Mouse (Mus musculus): ENCODE measurements around the gene Pdzd4. TPM values are rescaled to one million over a fixed set of nuclear protein-coding genes. Genes with fewer than 3 reads are reported as not detected.

The Pdzd4 gene
- polyA plus RNA-seq (2015; fragmentation: Illumina TruSeq; extraction: RNeasy Lipid Tissue Mini Kit (QIAGEN cat#74804); ENCODE audit: insufficient read depth, low replicate concordance), result 2.9 TPM

DNA sequence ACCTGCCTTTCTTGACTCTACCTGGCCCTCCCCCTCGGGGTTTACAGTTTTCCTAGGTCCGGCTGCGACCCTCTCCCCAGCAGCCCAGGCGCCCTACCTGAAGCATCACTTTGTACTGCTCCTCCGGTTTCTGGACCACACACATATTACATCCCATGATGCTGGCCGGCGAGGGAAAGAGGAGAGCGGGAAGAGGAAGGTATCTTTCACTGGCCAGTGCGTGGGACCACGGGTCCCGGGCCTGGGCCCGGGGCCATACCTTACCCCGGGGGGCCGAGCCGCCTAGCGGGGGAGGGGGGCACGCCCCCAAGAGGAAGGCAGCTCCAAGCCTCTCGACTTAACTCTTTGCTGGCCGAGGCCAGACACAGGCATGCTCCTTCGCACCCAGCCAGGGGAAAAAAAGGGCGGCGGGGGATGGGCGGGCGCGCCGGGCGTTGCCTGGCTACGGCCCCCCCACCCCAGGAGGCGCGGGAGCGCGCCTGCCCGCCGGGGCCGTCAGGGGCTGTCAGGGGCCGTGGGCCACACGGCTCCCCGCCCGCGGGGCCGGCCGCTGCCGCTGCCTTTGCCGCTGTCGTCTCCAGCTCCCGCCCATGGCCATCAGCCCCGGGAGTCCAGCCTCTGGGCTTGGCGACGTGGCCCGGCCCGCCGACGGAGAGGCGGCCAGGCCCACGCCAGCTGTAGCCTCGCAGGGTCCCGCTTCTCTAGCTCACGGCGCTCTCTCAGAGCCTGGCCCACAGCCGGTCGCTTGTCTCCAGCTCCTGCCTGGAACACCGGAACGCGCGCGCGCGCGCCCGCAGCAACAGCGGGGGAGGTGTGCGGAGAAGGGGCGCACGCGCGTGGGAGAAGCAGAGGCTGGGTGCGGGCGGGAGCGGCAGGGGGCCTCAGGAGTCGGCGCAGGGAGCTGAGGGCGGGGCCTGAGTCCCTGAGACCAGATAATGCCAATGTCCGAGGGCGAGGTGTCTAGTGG lies at the start of gene Pdzd4:
Gene Pdzd4 (minus strand): TSS at position 785 of the 967 bp plus-strand sequence.

DNA sequence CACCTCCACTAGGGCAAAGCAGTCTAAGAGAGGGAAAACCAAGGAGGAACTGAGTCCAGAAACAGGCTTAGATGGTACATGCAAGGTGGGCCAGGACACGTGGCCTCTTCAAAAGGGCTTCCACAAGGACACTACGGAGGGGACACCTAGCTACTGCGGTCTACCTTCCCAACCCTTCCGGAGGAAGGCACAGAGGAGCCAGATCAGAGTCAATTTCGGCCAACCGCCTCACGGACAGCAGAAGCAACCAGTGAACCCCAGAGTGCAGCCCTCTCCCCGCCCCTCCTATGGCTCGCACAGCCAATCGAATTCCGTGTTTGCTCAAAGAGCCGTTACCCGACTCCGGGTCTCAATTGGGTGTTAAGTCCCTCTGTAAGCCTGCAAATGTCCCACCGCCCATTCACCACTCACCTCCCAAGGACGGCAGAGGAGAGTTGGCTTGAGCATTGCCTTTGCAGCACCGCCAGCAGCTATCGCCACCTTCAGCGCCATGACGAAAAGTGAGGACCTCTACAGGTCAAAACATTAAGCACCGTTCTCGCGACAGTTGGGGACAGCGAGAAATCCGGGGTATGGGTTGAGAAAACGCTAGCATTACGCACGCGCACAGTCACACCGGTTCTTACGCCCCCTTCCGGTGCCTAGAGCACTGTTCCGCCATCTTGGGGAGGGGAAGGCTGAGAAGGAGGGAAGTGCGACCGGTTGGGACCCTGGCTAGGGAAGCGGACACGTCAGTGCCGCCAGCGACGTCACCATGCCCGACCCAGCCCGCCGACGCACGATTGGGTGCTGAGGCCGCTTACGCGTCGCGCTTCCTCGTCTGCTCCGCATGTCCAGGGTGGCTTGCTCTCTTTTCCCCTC lies 38.2 kb downstream of the Pdzd4 start, which contains the start of the genes Idh3g and Ssr4:
Gene Idh3g (minus strand): TSS at position 534 of the 861 bp plus-strand sequence.
Gene Ssr4 (plus strand): TSS at position 665 of the 861 bp plus-strand sequence.

DNA sequence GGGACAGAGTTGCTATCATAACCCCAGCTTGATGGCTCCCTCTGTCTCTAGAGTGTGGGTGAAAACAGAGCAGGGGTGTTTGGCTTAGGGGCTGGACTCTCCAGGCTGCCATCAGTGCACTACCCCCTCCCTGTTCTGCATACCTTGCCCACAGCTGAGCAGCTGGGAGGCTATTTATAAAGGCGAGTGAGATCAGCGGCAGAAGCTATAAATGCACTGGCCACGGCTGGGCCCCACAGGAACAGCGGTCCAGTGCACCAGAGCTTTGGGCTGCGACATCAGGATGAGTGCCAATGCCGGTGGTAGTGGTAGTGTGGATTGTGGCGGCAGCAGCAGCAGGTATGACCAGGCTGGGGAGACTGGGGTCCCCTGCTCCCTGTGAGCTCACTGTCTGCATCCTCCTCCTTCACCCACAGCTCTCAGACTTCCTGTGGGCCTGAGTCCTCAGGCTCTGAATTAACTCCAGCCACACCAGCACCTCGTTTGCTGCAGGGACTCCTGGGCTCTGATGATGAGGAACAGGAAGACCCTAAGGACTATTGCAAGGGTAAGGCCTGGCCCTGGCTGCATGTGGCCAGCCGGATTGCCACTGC lies 50.5 kb downstream of the Pdzd4 start, which contains the start of gene Srpk3:
Gene Srpk3 (plus strand): TSS at position 238 of the 593 bp plus-strand sequence.

DNA sequence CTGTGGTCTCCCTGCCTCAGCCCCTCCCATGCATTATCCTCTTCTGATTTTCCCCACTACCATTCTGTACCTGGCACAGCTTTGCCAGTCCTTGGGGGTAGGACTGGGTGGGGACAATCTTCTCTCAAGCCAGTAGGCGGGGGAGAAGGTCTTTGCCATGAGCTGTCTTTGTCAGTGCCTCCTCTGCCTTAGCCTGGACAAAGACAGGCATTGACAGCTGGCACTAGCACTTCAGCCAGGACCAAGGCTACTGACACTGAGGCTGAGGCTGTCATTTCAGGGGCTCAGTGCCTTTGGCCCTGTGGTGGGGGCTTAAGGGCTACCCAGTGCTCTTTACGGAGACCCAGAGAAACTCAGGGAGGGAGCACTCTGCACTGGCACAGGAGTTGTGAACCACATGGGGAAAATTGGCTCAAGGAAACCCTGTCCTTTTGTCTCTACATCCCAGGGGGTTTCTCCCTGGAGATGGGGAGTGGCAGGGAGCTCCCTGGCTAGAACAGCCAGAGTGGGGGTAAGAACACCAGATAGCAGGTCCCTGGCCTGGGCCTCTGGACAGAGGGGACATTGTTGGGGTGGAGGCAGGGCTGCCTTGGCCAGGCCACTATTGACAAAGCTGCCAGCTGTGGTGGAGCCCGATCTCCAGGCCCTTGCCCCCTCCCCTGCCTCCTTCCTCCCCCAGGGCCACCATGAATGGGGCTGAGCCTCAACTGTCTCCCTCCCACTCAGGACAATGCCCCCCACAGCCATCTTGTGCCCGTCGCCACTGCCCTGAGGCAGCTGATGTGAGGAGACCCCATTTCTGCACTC lies 68.2 kb downstream of the Pdzd4 start, which contains the start of gene Plxnb3:
Gene Plxnb3 (plus strand): TSS at position 757 of the 807 bp plus-strand sequence.

Other genes starting within 250 kb of the Pdzd4 start
- 0.32 TPM for gene Dusp9, start 185.6 kb downstream of the Pdzd4 start, polyA plus RNA-seq (2015; fragmentation: Illumina TruSeq; extraction: RNeasy Lipid Tissue Mini Kit (QIAGEN cat#74804); ENCODE audit: insufficient read depth, low replicate concordance)
- 1.4 TPM for gene Pnck, start 164.9 kb downstream of the Pdzd4 start, polyA plus RNA-seq (2015; fragmentation: Illumina TruSeq; extraction: RNeasy Lipid Tissue Mini Kit (QIAGEN cat#74804); ENCODE audit: insufficient read depth, low replicate concordance)
- gene Slc6a8, start 151.8 kb downstream of the Pdzd4 start, polyA plus RNA-seq (2015; fragmentation: Illumina TruSeq; extraction: RNeasy Lipid Tissue Mini Kit (QIAGEN cat#74804); ENCODE audit: insufficient read depth, low replicate concordance), result 6.1 TPM
- 219 TPM for gene Bcap31, start 108.8 kb downstream of the Pdzd4 start, polyA plus RNA-seq (2015; fragmentation: Illumina TruSeq; extraction: RNeasy Lipid Tissue Mini Kit (QIAGEN cat#74804); ENCODE audit: insufficient read depth, low replicate concordance)
- gene Abcd1, start 108.4 kb downstream of the Pdzd4 start, polyA plus RNA-seq (2015; fragmentation: Illumina TruSeq; extraction: RNeasy Lipid Tissue Mini Kit (QIAGEN cat#74804); ENCODE audit: insufficient read depth, low replicate concordance), result 30.5 TPM
- 0.32 TPM for gene Plxnb3, start 67.9 kb downstream of the Pdzd4 start, polyA plus RNA-seq (2015; fragmentation: Illumina TruSeq; extraction: RNeasy Lipid Tissue Mini Kit (QIAGEN cat#74804); ENCODE audit: insufficient read depth, low replicate concordance)
- 65.4 TPM for gene Srpk3, start 50.6 kb downstream of the Pdzd4 start, polyA plus RNA-seq (2015; fragmentation: Illumina TruSeq; extraction: RNeasy Lipid Tissue Mini Kit (QIAGEN cat#74804); ENCODE audit: insufficient read depth, low replicate concordance)
- 132 TPM for gene Idh3g, start 38.1 kb downstream of the Pdzd4 start, polyA plus RNA-seq (2015; fragmentation: Illumina TruSeq; extraction: RNeasy Lipid Tissue Mini Kit (QIAGEN cat#74804); ENCODE audit: insufficient read depth, low replicate concordance)
- 171 TPM for gene Ssr4, start 37.9 kb downstream of the Pdzd4 start, polyA plus RNA-seq (2015; fragmentation: Illumina TruSeq; extraction: RNeasy Lipid Tissue Mini Kit (QIAGEN cat#74804); ENCODE audit: insufficient read depth, low replicate concordance)
- gene Avpr2, start 67.1 kb upstream of the Pdzd4 start, polyA plus RNA-seq (2015; fragmentation: Illumina TruSeq; extraction: RNeasy Lipid Tissue Mini Kit (QIAGEN cat#74804); ENCODE audit: insufficient read depth, low replicate concordance), result not detected
- gene L1cam, start 71.1 kb upstream of the Pdzd4 start, polyA plus RNA-seq (2015; fragmentation: Illumina TruSeq; extraction: RNeasy Lipid Tissue Mini Kit (QIAGEN cat#74804); ENCODE audit: insufficient read depth, low replicate concordance), result 9.2 TPM
- 171 TPM for gene Arhgap4, start 96.9 kb upstream of the Pdzd4 start, polyA plus RNA-seq (2015; fragmentation: Illumina TruSeq; extraction: RNeasy Lipid Tissue Mini Kit (QIAGEN cat#74804); ENCODE audit: insufficient read depth, low replicate concordance)
- 54.0 TPM for gene Naa10, start 97.0 kb upstream of the Pdzd4 start, polyA plus RNA-seq (2015; fragmentation: Illumina TruSeq; extraction: RNeasy Lipid Tissue Mini Kit (QIAGEN cat#74804); ENCODE audit: insufficient read depth, low replicate concordance)
- 19.0 TPM for gene Renbp, start 105.9 kb upstream of the Pdzd4 start, polyA plus RNA-seq (2015; fragmentation: Illumina TruSeq; extraction: RNeasy Lipid Tissue Mini Kit (QIAGEN cat#74804); ENCODE audit: insufficient read depth, low replicate concordance)
- 76.2 TPM for gene Hcfc1, start 141.4 kb upstream of the Pdzd4 start, polyA plus RNA-seq (2015; fragmentation: Illumina TruSeq; extraction: RNeasy Lipid Tissue Mini Kit (QIAGEN cat#74804); ENCODE audit: insufficient read depth, low replicate concordance)
- 130 TPM for gene Irak1, start 198.9 kb upstream of the Pdzd4 start, polyA plus RNA-seq (2015; fragmentation: Illumina TruSeq; extraction: RNeasy Lipid Tissue Mini Kit (QIAGEN cat#74804); ENCODE audit: insufficient read depth, low replicate concordance)

All from spleen, adult 10 weeks (tissue).